Mouse (Mus musculus) gastrocnemius, postnatal 10 days (tissue): ENCODE measurements around the gene Tra2a. TPM values are rescaled to one million over a fixed set of nuclear protein-coding genes. Genes with fewer than 3 reads are reported as not detected.
A peak's percentile ranks its signal among the peaks of the same experiment; 100 is the strongest.

Experiments used
- DNase-seq: peaks from one replicate; pipeline ENCODE4 v3.0.0; 2021; ENCODE audit warnings: mixed read lengths
- total RNA-seq, 2 experiments: library from RNA; stranded (reverse); gene quantifications; 2 replicates each; pipeline ENCODE4 v1.2.3; 2021

Gene Tra2a
- total RNA-seq, 2 experiments from 2014 or later = 20.7 to 30.8 TPM

DNA sequence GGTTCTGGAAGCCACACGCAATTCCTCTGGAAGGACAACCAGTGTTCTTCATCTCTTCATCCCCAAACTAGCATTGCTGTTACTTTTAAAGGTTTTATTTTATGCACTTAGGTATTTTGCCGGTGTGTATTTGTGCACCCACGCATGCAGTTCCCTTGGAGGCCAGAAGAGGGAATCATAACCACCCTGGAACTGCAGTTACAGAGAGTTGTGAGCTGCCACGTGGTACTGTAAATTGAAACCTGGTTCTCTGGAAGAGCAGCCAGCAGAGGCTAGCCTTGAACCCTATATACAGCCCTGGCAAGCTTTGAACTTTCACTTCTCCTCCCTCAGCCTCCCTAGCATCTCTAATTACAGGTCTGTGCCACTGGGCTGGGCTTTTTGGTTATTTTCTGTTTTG, 30.5 kb downstream of the Tra2a start:
- DNase-seq = no peak

DNA sequence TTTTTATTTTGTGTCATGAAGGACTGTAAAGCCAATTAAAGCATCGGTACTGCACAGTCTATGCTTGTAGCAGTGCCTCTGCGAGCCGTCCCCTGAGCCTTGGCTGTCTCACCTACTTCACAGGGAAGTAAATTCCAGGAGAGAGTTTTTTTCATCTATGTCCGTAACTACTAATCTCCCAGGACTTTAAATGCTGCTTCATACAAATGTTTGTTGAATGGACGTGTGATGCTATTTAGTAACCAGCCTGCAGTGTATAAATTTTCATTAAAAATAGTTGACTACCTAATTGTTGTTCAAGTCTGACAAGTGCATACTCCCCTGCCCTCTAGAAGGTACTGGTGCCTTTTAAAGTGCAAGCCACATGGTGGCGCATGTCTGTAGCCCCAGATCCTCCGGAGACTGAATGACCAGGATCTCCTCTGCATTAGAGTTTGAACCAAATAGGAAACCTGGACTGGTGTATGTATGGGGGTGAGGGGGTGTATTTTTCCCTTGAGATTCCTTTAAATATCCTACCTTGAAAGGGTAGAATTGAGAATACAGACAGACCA, 35.6 kb downstream of the Tra2a start:
- peak; percentile 35 for DNase-seq

DNA sequence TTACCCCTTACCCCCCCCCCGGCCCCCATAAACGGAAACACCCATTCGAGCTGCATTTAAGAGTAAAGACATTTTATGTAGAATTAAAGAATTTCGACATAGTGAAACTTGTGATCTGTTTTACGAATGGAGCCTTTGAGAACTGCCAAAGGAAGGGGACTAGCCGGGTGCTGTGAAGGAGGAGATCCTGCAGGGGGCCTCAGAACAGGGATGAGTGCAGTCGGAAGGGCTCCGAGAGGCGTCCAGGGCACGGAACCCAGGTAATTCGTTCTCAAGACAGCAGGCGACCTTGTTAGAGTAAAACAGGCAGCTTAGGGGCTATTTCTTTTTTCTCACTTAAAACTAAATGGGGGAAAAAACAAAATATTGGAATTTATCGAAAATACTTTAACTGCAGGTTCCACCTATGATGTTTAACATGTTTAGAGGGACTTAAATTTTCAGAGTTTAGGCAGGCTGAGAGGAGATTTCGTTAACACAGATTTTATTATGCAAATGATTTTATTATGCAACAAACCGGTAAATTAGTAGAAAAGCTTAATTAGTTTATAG, 36.6 kb downstream of the Tra2a start:
- DNase-seq = no peak

DNA sequence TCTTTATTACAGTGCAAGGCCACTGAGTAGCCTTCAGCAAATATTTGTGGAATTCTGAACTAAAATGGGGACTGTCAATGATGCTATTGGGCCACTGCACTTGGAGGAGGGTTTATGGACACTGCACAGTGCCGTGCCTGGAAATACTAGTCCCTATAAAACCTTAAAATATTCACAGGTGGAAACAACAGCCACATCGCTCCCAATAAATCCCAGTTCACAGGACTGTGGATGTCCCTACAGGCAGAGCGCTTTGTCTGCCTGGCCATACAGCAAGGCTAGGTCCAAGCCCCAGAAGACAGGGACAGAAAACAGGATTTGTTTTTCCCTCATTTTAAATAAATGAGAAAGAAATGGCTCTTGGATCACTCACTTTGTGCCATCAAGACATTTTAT, 38.1 kb downstream of the Tra2a start:
- no peak for DNase-seq

DNA sequence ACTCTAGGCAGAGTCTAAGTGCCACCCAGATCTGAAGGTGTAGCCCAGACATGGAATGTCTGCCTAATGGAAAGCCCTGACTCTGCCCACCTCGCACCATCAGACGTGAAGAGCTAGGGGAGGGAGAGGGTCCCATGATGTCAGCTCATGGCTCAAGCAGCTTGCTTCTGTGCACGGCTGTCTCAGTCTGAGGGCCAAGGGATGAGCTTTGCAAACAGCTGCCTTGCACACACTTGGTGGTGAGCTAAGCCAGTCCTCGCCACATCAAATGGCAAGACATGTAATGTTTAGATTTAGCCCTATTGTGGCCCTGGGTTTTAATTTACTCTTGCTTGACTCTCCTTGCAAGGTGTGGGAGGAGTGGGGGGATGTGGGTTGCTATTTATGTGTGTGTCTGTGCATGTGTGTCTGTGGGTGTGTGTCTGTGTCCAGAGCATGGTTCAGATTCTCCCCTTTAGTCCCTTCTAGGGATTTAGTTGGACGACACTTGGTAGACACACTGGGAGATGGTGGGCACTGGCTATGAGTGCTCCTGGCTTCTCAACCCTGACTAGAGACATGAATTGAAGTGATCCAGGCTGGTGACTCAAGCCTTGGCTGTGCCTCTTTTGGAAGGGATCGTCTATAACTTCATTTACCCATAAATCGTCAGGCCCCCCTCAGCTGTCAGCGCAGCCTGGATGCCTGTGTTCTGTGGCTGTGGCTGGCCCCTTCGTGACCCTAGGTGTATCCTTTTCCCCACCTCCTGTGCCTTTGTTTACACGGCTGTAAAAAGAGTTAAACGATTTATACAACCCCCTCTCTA, 38.7 kb downstream of the Tra2a start:
- no peak for DNase-seq

DNA sequence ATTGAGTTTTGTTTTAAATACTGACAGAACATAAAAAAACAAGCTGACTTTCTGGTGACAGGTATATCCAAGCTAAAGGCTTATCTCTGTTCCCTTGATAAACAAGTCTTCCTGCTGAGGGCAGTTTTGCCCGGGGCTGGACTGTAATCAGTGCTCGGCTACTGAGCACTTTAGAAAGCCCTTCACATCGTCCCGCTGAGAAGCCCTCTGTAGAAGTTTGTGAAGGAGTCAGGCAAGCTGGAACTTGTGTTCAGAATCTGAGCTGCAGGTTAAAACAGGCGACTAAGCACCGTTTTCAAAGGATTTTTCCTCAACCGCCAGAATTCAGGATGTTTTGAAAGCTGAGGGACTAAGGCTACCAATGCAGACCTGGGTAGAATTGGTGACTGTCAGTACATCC, 41.9 kb downstream of the Tra2a start:
- no peak for DNase-seq

DNA sequence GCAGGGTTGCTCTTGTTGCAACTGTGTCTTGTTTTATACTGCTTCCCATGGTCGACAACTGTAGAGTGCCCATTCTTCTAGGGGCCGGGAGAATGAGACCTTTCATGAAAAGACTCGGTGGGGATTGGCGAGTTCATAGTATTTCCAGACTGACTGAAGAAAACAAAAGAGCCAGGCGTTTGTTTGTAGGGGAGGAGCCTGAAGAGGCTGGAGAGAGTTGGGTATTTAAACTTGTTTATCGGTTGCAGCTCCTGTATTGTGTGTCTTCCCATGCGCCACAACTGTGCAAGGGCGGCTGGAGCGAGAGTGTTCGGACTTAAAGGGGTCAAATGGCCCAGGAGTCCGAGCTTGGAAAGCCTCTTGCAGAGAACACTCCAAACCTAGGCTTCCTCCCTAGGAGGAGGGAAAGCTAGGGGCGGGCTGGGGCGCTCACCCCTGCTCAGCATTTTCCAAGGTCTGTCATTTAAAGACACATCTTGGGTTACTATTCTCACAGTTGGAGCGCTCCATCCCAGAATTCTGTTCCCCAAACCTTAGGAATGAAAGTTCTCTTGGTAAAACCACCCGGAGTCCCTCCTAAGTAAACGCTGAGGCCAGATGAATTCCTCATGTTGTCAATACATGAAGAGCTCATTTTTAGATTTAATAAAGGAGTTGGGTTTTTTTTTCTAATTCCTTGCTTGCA, 43.8 kb downstream of the Tra2a start:
- no peak for DNase-seq

DNA sequence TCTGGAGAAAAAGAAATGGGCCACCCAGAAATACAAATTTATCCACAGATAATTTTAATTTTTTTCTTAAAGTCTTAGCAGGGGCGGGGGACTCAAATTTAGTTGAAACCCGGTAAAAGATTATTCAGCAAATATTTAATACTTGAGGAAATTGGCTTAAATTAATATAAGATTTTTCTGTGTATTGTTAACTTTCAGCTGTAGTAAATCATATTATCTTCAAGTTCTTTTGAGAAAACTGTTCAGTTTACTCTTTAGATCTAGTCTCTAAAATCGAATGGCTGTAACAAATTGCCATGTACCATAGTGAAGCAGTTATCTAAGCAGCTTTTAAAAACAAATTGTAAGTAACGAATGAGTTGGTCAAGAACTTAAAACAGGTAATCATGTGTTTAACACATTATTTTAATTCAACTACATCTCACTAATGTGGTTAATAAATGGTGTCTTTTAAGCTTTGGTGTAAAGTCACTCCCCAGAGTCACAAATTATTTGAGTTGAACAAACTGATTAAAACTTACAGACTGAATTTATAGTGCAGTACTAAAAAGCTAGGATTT, 44.8 kb downstream of the Tra2a start:
- DNase-seq = no peak

DNA sequence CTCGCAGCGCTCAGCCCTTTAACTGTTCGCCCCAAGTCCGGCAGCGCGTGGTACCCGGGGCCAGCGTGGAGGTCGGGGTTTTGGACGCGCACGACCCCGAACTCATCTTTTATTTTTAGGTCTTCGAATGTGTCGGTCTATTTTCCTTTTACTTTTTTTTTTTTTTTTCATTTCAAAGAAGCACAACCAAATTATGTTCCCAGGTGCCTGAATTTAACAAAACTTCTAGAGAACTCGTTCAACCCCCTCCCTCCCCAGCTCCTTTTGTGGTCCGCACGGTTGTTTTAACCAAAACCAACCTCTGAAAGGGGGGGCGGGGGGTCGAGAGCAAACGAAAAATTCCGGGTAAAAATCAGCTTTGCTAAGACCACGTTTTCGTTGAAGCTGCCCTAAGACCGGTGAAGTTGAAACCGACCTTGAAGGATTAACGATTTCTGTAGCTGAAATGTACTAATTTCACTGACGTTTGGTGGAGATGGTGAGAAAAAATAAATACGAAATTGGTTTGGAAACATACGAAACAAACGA, 45.5 kb downstream of the Tra2a start:
- DNase-seq = no peak

DNA sequence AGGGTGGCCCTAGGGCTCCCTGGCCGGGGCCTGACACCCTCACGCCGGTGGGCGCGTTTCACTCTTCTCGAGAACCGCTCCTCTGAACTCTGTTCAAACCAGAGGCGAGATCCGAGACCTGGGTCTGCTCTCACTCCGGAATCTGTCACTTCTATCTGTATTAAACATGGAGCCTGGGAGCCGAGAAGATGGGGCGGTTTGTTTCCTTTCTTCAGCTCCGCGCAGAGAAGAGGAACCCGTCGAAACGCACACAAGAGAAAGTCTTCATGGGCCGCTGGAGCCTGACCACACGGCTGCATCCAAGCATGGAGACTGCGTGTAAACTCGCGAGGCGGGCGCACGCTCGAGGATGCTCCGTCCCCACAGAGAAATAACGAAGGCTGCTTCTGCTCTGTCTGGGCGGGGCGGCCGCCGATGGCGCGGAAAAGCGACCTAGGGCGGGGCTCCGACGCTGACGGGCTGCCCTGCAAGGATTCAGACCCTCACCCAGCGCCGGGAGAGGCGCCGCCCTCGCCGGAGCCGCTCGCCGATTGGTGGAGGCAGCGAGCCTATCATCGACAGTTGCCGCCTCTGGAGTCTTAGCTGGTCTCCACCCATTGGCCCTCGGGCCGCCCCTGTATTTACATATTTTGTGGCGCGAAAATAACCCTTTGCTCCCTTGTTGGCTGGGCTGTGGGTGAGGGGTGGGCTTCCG, 46.1 kb downstream of the Tra2a start:
- peak; percentile 75 for DNase-seq

DNA sequence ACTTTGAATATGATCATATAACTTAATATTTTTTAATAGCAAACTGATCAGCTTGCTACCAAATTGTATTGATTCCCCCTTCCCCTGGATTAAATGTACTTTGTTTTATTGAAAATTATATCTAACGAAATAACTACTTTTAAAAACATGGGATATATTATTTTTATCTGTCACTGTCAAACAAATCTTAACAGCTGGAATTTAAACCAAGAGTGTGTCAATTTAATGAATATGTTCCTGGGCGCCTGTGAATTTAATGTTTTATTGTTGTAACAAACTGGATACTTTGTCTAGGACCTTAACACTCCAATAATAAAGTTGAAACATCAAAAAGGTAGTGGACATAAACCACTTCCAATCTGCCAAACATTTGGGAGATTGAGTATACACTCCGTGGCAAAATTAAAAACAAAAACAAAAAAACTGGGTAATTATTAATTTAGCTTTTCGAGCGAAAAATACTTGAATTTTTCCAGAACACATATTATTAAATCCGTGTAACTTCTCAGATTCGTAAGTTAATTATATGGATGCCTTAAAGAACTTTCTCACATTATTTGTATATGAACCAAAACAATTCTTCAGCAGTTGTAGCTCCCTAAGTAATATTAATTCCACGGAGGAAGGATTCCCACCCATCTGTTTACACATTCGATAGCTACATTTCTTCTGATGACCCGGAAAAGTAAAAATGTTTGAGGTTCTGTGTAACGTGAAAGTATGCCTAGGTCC, 46.9 kb downstream of the Tra2a start:
- DNase-seq = no peak

DNA sequence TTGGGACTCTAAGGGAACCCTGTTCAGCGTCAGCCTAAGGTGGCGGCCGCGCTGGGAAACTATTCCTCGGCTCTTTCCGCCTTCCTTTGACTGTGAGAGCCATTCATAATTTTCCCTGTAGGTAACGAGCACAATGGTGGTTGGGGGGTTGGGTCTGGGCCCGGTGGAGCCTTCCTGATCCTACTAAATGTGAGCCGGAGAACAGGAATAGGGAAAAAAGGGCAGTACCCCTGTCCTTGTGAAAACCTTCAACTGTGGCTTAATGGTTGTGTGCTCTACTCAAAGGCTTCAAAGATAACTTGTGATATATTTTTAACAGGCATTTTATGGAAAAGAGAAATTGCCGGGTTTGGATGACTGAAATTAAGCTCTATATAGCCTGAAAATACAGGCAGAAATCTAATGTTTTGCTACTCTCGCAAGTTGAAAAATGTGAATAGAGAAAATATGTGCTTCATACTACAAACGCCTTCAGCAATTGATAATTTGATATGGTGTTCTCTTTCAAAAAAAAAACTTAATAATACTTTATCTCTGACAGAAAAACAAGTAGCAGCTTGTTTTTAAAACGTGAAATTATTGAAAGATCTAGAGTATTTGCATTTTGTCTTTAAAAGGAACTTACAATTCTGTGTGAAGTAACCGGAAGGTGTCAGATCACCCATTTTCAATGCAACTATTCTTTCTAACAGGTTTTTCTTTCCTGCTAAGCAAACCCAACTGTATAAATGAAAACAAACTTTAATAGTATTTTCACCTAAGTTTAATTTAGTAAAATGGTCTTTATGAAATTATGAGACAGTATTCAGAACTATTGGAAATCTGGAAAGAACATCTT, 47.9 kb downstream of the Tra2a start:
- no peak for DNase-seq

DNA sequence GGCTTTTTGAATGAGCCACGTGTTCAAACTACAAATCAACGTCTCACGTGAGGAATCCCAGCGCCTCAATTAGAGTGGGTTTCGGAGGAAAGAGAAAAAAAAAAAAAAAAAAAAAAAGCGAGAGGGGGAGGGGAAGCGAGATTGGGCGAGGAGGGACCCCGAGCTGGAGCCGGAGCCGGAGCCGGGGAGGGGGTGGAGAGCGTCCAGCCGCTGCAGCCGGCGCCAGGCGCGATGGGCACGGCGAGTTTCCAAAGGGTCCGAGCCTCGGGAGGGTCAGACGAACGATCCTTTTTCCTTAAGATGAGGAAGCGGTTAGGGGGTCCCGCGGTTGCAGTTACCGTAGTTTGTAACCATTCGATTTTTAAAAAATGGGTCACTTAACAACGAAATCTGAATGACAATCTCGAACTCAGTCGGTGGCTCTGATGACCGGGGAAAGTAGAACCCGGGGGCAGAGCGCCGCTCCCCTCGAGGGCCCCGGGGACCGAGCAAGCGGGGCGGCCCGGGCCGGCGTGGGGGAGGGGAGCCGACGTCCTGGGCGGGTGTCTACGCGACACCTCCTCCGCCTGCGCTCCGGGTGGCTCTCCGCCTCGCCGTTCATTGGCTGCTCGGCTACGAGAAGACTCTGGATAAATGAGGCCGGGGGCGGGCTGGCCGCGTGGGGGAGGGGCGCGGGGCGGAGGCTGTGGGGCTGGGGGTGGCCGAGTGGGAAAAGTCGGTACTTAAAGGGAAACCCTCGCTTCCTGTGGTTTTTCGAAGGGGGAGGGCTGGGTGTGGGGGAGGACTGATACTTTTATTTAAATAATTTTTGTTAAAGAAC, 48.7 kb downstream of the Tra2a start, which contains the start of gene Igf2bp3:
TSS of gene Igf2bp3 (minus strand) at position 30 of the 820 bp plus-strand sequence.
- DNase-seq = peak; percentile 72

DNA sequence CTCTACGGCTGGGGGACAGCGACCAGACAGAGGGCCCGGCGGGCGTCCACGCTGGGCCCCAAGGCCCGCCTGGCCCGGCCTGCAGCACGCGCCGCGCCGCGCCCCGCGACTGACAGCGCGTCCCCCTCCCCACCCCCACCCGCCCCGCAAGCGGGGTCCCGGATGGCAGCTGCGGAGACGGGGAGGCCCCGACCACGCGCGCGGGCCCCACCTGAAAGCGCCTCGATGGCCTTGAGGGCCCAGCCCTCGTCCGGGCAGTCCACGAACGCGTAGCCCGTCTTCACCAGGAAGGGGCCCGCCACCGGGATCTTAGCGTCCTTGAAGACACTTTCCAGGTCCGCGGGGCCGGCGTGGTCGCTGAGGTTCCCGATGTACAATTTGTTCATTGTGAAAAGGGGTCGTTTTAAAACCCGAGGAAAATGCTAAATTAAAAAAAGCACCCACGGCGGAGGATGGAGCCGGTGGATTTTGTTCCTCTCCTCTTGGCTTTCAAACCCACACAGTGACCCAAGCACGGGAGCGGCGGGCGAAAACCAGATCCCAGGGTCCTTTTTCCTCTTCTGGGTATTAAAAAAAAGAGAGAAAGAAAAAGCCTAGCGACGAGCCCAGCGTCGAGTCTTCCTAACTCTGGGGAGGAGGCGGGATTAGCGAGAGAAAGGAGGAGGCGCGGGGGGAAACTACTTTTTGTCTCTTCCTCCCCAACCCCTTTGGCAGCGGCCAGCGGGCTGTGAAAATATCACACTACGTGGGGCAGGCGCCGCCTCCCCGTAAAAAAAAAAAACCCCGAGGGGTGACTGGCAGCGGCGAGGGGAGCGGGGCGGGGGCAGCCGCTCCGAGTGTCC, 49.5 kb downstream of the Tra2a start:
- DNase-seq = peak; percentile 39

DNA sequence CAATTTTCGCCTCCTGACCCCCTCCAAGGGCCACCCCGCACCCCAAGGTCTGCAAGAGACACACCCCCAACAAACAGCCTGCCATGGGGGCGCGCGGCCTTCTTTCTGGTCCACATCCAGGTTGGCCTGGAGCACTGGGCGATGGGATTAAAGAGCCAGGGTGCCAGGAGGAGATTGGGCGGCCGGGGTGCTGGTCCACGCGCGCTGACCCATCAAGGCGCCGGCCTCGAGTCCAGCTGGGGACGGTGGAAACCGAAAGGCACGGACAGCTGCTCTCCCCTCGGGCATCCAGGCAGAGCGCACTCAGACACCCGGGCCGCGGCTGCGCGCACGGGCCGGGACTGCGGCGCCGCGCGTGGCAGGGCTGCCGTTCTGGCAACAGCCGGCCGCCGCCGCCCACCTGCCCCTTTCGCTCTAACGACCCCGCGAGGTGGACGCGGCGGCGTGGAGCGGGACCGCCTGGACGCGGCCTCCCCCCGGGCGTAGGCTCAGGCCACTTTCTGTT, 50.2 kb downstream of the Tra2a start:
- peak; percentile 51 for DNase-seq

DNA sequence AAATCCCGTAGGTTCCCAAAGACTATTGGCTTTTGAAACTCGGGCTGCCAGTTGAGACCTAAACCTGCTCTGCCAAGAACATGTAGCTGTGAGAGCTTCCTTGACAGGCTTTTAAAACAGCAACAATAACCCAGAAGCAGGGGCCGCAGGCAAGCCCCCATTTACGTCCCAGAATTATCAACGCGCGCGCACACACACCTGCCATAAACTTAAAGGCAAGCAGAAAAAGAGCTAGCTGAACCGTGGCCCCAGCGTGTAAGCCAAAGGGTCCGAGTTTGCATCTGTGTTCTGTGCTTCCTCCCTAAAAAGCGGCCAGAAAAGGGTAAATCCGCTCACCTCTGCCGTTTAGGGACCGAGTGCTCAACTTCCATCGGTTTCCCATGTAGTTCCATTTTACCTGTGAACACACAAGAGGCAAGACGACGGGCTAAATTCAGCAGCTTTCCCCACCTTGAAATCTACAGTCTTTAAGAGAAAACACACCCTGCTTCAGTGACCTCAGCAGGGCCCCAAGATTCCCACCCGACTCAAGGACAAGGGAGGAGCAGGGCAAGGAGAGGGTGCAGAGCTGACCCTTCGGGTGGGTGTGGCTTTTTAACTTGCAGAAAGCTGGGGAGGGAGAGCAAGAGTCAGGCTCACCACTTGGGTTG, 50.8 kb downstream of the Tra2a start:
- no peak for DNase-seq

DNA sequence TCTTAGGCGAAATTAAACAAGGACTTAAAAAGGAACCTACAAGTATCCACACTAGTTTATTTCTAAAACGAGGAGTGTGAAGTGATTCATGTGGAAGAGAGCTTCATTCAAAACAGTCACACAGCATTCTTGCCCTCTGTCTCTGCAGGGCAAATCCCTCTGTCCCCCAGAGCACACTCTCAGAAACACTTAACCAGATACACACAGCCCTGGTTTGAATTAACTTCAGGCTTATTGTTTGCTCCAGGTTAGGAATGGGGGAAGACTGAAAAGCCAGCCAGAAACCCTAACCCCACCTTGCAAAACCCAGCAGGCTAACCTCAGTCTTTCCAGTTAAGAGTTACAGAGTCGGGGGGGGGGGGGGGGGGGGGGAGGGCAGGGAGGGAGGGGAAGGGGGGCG, 51.7 kb downstream of the Tra2a start:
- no peak for DNase-seq

DNA sequence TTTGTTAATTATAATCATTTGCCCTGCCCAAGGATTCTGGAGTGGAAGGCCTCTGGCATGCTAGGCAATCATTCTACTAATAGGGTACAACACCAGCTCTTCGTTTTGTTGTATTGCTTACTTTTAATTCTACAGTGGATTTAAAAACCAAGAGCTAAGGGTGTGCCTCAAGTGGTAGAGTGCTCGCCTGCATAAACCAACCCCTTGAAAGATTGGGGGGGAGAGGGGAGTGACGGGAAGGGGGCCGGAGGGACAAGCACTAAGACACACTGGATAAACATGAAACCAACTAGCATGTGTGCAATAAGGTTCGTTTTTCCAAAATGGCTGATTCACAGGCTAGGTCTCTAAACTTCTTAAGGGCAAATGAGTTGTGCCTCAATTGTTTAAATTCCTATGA, 52.2 kb downstream of the Tra2a start:
- no peak for DNase-seq
